Mouse (Mus musculus) bone marrow, adult 2 months (tissue): ENCODE data around the gene Hoxa4. TPM values are rescaled to one million over a fixed set of nuclear protein-coding genes. Genes with fewer than 3 reads are reported as not detected.

Experiments used
- H3K27ac ChIP-seq: fragments of 200-500 bp; 2 replicates; pipeline ENCODE4 v1.5.1; 2012; ENCODE audit warnings: low read depth, mild to moderate bottlenecking, control low read depth, inconsistent platforms, low read length; ENCODE audit not compliant: control insufficient read depth, poor library complexity, insufficient read depth
- H3K4me1 ChIP-seq: fragments of 200-500 bp; 2 replicates; pipeline ENCODE4 v1.6.1; 2011; ENCODE audit warnings: low read length; ENCODE audit not compliant: control insufficient read depth, insufficient read depth
- H3K4me3 ChIP-seq: fragments of 200-500 bp; replicated peaks from 2 replicates; pipeline ENCODE3; 2011; ENCODE audit warnings: mild to moderate bottlenecking, low read depth, low read length, control low read depth; ENCODE audit not compliant: control insufficient read depth
- CTCF ChIP-seq: fragments of 200-500 bp; IDR thresholded peaks from 2 replicates; pipeline ENCODE4 v1.5.1; 2011; ENCODE audit warnings: low read length, control low read depth; ENCODE audit not compliant: control insufficient read depth, insufficient read depth
- POLR2A ChIP-seq: fragments of 200-500 bp; IDR thresholded peaks from 2 replicates; pipeline ENCODE4 v1.6.1; 2011; ENCODE audit warnings: low read depth, mild to moderate bottlenecking, control low read depth, low read length, borderline replicate concordance; ENCODE audit not compliant: control insufficient read depth
- WGBS: fragments of 180-500 bp; shearing (Covaris S2); methylation state at CpG from one replicate; pipeline ENCODE4 v1.1.7; 2018; 5-methylcytosine and 5-hydroxymethylcytosine counted together
- polyA plus RNA-seq: library from polyadenylated mRNA; stranded (reverse); fragments of >200 nt; gene quantifications from 2 replicates; pipeline ENCODE4 v1.2.4, GENCODE M21; 2011; ENCODE audit warnings: low replicate concordance; ENCODE audit not compliant: missing spikeins, insufficient read depth, insufficient read length

Hoxa4 gene
- polyA plus RNA-seq, 1 experiment, result not detected

DNA sequence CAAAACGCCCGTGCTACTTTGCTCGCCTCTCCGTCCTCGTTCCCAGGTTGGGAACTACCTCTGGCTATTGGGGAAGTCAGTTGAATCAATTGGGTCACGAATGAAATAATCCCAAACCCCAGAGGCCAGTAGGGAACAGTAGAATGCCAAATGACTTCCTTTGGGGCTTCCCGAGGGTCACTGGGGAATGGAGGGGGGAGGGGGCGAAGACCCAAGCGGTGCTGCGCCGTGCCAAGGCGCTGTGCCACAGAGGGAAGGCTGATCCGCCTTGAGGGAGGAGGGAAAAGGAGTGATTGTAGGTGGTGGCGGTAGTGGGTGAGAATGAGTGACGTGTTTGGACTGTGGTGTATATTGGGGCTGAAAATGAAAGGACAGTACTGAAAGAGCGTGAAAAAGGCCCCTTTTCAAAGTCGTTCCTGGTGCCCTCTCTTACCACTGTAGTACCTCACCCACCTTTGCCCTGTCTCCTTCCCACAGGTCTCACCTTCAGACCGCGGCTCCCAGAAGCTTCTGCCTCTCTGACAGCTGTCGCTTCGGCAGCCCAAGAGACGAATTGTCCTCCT lies 21.1 kb upstream of the Hoxa4 start:
- peak overlapping the region; percentile 71 for H3K4me3 ChIP-seq
- peak overlapping the region; percentile 50 for H3K27ac ChIP-seq
- no peaks in the 10 kb centered on the region; the same call in 1 of the 2 replicates for H3K4me1 ChIP-seq
- TF ChIP-seq CTCF (no peak), POLR2A (no peak)
- 2% methylated on average over 22 of the region's 22 CpGs for whole genome bisulfite sequencing

DNA sequence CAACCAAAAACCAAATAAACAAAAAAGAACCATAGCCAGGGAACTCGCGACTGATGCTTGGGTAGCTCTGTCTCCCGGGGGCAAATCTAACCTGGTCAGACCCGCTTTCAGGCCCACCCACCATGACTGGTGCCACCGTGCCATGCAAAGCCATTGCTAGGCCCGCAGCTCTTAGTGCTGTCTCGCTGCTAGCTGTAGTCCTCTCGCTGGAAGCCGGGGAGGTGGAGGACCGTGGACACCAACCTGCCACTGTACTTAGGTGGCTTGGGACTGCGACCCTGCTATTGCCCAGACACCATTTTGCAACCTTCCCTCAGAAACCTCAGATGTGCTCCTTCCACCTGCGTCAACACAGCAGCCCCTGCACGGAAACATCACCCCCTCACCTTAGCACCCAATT lies 20.4 kb upstream of the Hoxa4 start:
- under 1% methylated on average over 13 of the region's 13 CpGs for WGBS
- peak overlapping the region; percentile 40 for H3K4me3 ChIP-seq
- H3K27ac ChIP-seq, result no peak overlapping the region
- H3K4me1 ChIP-seq, result no peaks in the 10 kb centered on the region; the same call in 1 of the 2 replicates
- TF ChIP-seq CTCF (no peak), POLR2A (no peak)

- TF ChIP-seq CTCF (peak; percentile 63), POLR2A (peak; percentile 28; the same call in 1 of the 2 replicates)
- Histone ChIP-seq H3K27ac (no peak overlapping the region), H3K4me3 (peak overlapping the region; percentile 40), H3K4me1 (no peaks in the 10 kb centered on the region; the same call in 1 of the 2 replicates)
- 2% methylated on average over 37 of the region's 37 CpGs for WGBS
Observed at GRCm38 (mm10) chr6:52211170-52211935, 19.8 kb upstream of the Hoxa4 start.

GRCm38 (mm10) chr6:52209685-52210046 lies 18.1 kb upstream of the Hoxa4 start:
- Histone ChIP-seq H3K27ac (no peak overlapping the region), H3K4me3 (no peak overlapping the region), H3K4me1 (no peaks in the 10 kb centered on the region; the same call in 1 of the 2 replicates)
- TF ChIP-seq CTCF, result no peak
- TF ChIP-seq POLR2A, result no peak
- WGBS, result 41% methylated on average over 12 of the region's 12 CpGs

GRCm38 (mm10) chr6:52208868-52209684 lies 17.5 kb upstream of the Hoxa4 start:
- TF ChIP-seq POLR2A (no peak), CTCF (no peak)
- 20% methylated on average over 18 of the region's 18 CpGs for WGBS
- H3K27ac ChIP-seq, result no peak overlapping the region
- no peaks in the 10 kb centered on the region; the same call in 1 of the 2 replicates for H3K4me1 ChIP-seq
- H3K4me3 ChIP-seq, result no peak overlapping the region

GRCm38 (mm10) chr6:52208072-52208867 lies 16.7 kb upstream of the Hoxa4 start, which contains the start of gene Hoxa6:
Gene Hoxa6 (minus strand): TSS chr6:52208722.
- WGBS, result 22% methylated on average over 47 of the region's 47 CpGs
- TF ChIP-seq POLR2A (no peak), CTCF (no peak)
- Histone ChIP-seq H3K4me1 (no peaks in the 10 kb centered on the region; the same call in 1 of the 2 replicates), H3K4me3 (no peak within 1 kb of the TSS), H3K27ac (no peak within 1 kb of the TSS)

GRCm38 (mm10) chr6:52207684-52207976 lies 16.1 kb upstream of the Hoxa4 start:
- no peak for TF ChIP-seq CTCF
- no peak for TF ChIP-seq POLR2A
- Histone ChIP-seq H3K27ac (no peak overlapping the region), H3K4me1 (no peaks in the 10 kb centered on the region; the same call in 1 of the 2 replicates), H3K4me3 (no peak overlapping the region)
